Mouse (Mus musculus): ENCODE results near the gene Uba52. TPM values are rescaled to one million over a fixed set of nuclear protein-coding genes. Genes with fewer than 3 reads are reported as not detected.

Gene Uba52
- total RNA-seq, 2 experiments from 2014 or later: 787 to 802 TPM

DNA sequence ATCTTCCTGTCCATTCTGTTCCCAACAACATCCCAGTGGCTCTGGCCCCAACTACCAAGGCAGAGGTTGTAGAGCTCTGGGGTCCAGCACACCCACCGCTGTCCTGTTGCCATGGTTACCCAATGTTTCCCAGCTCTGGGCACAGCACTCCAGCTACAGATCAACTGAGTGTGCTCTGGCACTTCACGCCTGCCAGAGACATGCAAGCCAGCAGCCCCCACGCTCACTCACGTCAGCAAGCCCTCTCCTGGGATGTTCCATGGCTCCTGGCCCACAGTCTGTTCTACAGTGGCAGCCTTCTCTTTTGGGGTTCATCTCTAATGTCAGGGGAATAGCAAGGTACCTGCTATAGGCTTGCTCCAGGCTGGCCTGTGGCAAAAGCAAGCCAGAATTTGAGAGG is 47.3 kb downstream of the Uba52 start:
- DNase-seq: peak; percentile 43 to 58
- intact Hi-C loops (cut with DNase I): no loop called here

DNA sequence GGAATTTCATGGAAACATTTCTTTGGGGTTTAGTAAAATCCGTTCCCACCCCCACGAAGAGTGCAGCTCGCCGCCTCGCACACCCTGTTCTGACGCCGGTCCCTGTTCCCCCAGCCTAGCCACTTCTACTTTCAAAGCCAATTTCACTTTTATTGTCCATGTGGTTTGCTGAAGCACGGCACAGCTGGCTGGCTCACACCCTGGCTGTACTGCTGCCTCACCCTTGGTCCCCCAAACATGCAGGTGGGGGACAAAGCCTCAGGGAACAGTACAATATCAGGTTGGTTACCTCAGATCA is 48.1 kb downstream of the Uba52 start:
- intact Hi-C loops (cut with DNase I): no loop called here

GRCm38 (mm10) chr8:70461765-70462515 is 48.7 kb downstream of the Uba52 start:
- intact Hi-C loops (cut with DNase I): no loop called here

More for the DNA sequence above, 48.1 kb downstream of the Uba52 start:
- DNase-seq: no peak

DNA sequence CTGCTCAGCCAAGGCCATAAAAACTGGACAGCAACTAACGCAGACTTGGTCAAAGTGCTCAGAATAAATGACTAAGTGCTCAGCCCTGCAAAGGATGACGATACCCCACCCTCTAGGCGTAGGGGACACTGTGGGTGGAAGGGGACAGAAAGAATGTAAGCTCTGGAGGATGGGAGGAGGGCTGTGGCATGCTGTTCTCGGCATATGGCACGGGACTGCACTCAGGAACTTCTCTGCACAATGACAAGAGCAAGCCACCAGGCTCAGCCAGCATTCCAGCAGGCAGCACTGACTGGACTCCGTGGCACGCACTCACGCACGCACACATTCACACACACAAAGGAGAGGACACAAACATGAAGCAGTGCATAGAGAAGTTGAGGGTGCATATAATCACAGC is 50.0 kb downstream of the Uba52 start:
- no peak for DNase-seq
- intact Hi-C loops (cut with DNase I): no loop called here

More at GRCm38 (mm10) chr8:70461765-70462515, 48.7 kb downstream of the Uba52 start:
- peak; percentile 48 to 52 for DNase-seq

GRCm38 (mm10) chr8:70460199-70460598 is 50.4 kb downstream of the Uba52 start:
- no peak for DNase-seq
- intact Hi-C loops (cut with DNase I): no loop called here

DNA sequence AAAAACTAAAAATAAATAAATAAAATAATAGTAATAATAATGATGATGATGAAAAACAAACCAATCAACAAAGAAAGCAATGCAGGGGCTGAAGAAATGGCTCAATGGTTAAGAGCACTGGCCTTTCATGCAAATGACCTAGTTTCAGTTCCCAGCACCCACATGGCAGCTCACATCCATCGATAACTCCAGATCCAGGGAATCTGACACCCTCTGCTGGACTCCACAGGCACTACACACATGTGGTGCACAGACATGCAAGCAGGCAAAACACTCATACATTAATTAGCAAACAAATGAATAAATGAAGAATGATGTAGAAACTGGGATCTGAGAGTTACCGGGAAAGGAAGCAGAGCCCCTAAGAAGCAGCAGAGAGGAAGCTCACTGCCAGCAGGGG is 51.0 kb downstream of the Uba52 start:
- intact Hi-C loops (cut with DNase I): no loop called here
- DNase-seq: no peak

DNA sequence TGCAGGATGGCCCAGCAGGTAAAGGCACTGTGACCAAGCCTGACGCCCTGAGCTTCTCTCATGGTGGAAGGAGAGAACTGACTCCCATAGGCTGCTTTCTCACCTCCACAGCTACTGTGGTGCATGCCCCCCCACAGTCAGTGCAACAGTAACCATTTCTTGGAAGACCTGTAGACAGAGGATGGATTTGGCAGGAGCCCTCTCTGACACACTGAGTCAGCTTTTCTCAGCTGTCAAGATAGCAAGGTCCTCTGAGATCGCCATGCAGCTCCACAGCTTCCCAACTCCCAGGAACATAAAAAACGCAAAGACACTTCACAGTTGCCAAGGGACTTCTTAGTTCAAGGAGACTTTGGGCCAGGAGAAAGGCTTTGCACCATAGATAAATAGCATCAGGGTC is 52.1 kb downstream of the Uba52 start:
- no peak for DNase-seq
- intact Hi-C loops (cut with DNase I): loop anchor here (1.0 kb wide), 1 partner anchor 18 kb away; the partner anchor contains the start of gene Klhl26

Other genes with a start within 250 kb of the Uba52 start
- gene Homer3, start 228.0 kb downstream of the Uba52 start, total RNA-seq (2021): 1 to 10 TPM; 3.0 to 4.7 TPM
- gene Ddx49, start 208.3 kb downstream of the Uba52 start, total RNA-seq (2021): 10 to 100 TPM; 28.8 to 33.0 TPM
- gene Cope, start 208.3 kb downstream of the Uba52 start, total RNA-seq (2021): 100 to 1,000 TPM; 115 TPM
- gene Cers1, start 195.0 kb downstream of the Uba52 start, total RNA-seq (2021): 10 to 100 TPM; 14.1 to 19.1 TPM
- 1 to 10 TPM in 1 of 2 experiments, under 1 TPM in 1; 0.52 to 3.9 TPM for gene Gdf1, start 181.0 kb downstream of the Uba52 start, total RNA-seq (2021)
- 10 to 100 TPM; 27.0 to 27.6 TPM for gene Upf1, start 157.5 kb downstream of the Uba52 start, total RNA-seq (2021)
- gene Comp, start 137.2 kb downstream of the Uba52 start, total RNA-seq (2021): 1 to 10 TPM; 8.9 to 9.9 TPM
- 1 to 10 TPM; 5.3 to 7.5 TPM for gene Crtc1, start 71.2 kb downstream of the Uba52 start, total RNA-seq (2021)
- 1 to 10 TPM; 6.8 to 7.5 TPM for gene Klhl26, start 33.8 kb downstream of the Uba52 start, total RNA-seq (2021)
- gene Tmem59l, start 23.4 kb downstream of the Uba52 start, total RNA-seq (2021): not detected
- 1 to 10 TPM; 3.4 to 3.8 TPM for gene Crlf1, start 17.6 kb downstream of the Uba52 start, total RNA-seq (2021)
- 100 to 1,000 TPM; 126 to 128 TPM for gene Rex1bd, start 4.0 kb downstream of the Uba52 start, total RNA-seq (2021)
- 100 to 1,000 TPM in 1 of 2 experiments, 10 to 100 TPM in 1; 99.3 to 107 TPM for gene Fkbp8, start 16.9 kb upstream of the Uba52 start, total RNA-seq (2021)
- gene Kxd1, start 17.2 kb upstream of the Uba52 start, total RNA-seq (2021): 10 to 100 TPM; 67.7 to 74.7 TPM
- 10 to 100 TPM in 1 of 2 experiments, 1 to 10 TPM in 1; 9.6 to 10.5 TPM for gene Ell, start 28.7 kb upstream of the Uba52 start, total RNA-seq (2021)
- 1 to 10 TPM; 4.1 to 5.1 TPM for gene Isyna1, start 83.6 kb upstream of the Uba52 start, total RNA-seq (2021)
- 10 to 100 TPM; 12.5 to 15.9 TPM for gene Ssbp4, start 98.1 kb upstream of the Uba52 start, total RNA-seq (2021)
- under 1 TPM; 0.38 to 0.64 TPM for gene Lrrc25, start 105.4 kb upstream of the Uba52 start, total RNA-seq (2021)
- under 1 TPM in 1 of 2 experiments, not detected in 1; 0.18 TPM for gene Gdf15, start 121.7 kb upstream of the Uba52 start, total RNA-seq (2021)
- gene Pgpep1, start 149.6 kb upstream of the Uba52 start, total RNA-seq (2021): 10 to 100 TPM; 11.1 to 15.9 TPM
- gene Lsm4, start 162.4 kb upstream of the Uba52 start, total RNA-seq (2021): 10 to 100 TPM; 54.9 to 63.3 TPM
- 10 to 100 TPM; 60.6 to 77.9 TPM for gene Jund, start 188.1 kb upstream of the Uba52 start, total RNA-seq (2021)
- gene Iqcn, start 192.7 kb upstream of the Uba52 start, total RNA-seq (2021): under 1 TPM in 1 of 2 experiments, not detected in 1; 0.05 TPM
- gene Gm3336, start 207.7 kb upstream of the Uba52 start, total RNA-seq (2021): not detected
- gene Pde4c, start 212.9 kb upstream of the Uba52 start, total RNA-seq (2021): 1 to 10 TPM; 1.9 to 2.1 TPM
- 10 to 100 TPM; 36.8 to 37.3 TPM for gene Rab3a, start 243.9 kb upstream of the Uba52 start, total RNA-seq (2021)

All from gastrocnemius, postnatal 36 days (tissue).